9 mouse cellular contexts compared by ENCODE assay signal in the genomic region with DNA sequence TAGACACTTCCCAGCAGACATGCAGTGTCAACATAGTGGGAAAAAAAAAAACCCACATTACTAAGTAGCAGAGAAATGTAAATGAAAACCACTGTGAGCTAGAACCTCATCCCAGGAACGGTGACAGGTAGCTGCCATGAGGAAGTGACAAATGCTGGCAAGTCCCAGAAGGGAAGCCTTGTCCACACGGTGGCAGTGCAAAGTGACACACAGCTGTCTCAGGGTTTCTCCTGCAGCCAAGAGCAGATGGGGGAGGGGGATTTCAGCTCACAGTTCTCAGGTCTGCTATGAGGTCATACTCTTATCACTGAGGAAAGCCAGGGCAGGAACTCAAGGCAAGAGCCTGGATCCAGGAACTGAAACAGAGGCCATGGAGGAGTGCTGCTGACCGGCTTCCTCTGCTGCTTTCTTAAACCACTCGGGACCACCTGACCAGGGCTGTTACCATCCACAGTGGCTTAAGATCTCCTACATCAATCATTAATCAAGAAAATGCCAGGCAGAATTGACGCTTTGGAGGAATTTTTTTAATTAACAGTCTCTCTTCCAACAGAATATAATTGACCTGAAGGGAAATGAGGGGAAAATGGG.
DNase-seq lines count a peak whose midpoint lies in the region; ATAC-seq and TF ChIP-seq lines count a peak whose summit lies in the region.
"Had no signal": no experiment of that assay in that cellular context is flagged by ENCODE, and none has a peak within 500 bp of the region (broad histone marks: within the 10 kb centered on the region; RNA-seq: fewer than 3 reads in every experiment).

No protein-coding gene starts in this region.

- DNase-seq in left cerebral cortex, postnatal 4 days = peak; percentile 44
- DNase-seq in left cerebral cortex, adult 9 months (ENCODE audit: low spot score in 2 of 2) = no peak
- DNase-seq in cerebellum, adult 2 months = peak; percentile 57 to 70
- DNase-seq in kidney, postnatal 4 days = peak; percentile 32 to 49
- peak; percentile 66 for DNase-seq in midbrain, postnatal 0 days (ENCODE audit: low spot score)
- DNase-seq in spleen, adult 12 weeks (ENCODE audit: low spot score) = no peak
- no peak for DNase-seq in layer of hippocampus, adult 9-10 months (ENCODE audit: low spot score)

- peak; percentile 42 for ATAC-seq in heart, embryonic 11.5 days (replicated peaks; ENCODE audit: insufficient number of reproducible peaks, low FRiP score, low TSS enrichment)
- ATAC-seq in midbrain, postnatal 0 days (ENCODE audit: low FRiP score) = peak; percentile 63

- peak; percentile 66 for TF ChIP-seq CTCF in cerebellum, adult 2 months (IDR thresholded peaks at IDR 0.05; ENCODE audit: borderline replicate concordance, insufficient read depth, low read depth, low read length)
- TF ChIP-seq CTCF in midbrain, postnatal 0 days (IDR thresholded peaks at IDR 0.05) = peak; percentile 71

- H3K9ac ChIP-seq in heart, embryonic 11.5 days (ENCODE audit: low read depth, low read length) = no peak overlapping the region
- no peak overlapping the region for H3K9ac ChIP-seq in midbrain, postnatal 0 days (replicated peaks; ENCODE audit: low read length, poor library complexity, severe bottlenecking)

- WGBS in cerebellum, adult 2 months = 48% methylated on average over 5 of the region's 5 CpGs
- 37% methylated on average over 5 of the region's 5 CpGs for WGBS in heart, embryonic 11.5 days (ENCODE audit: insufficient replicate concordance)
- 38% methylated on average over 5 of the region's 5 CpGs for WGBS in midbrain, postnatal 0 days

- H3K9me3 ChIP-seq in heart, embryonic 11.5 days (replicated peaks; ENCODE audit: control insufficient read depth, low read length) = no peaks in the 10 kb centered on the region
- no peaks in the 10 kb centered on the region for H3K9me3 ChIP-seq in midbrain, postnatal 0 days (ENCODE audit: low read length)

- H3K4me2 ChIP-seq in heart, embryonic 11.5 days = no peak overlapping the region
- H3K4me2 ChIP-seq in midbrain, postnatal 0 days (ENCODE audit: low read depth, low read length, poor library complexity, severe bottlenecking) = no peak overlapping the region

- no peaks in the 10 kb centered on the region for H3K27me3 ChIP-seq in cerebellum, adult 2 months (ENCODE audit: control insufficient read depth, insufficient read depth, low read length)
- no peaks in the 10 kb centered on the region for H3K27me3 ChIP-seq in heart, embryonic 11.5 days (ENCODE audit: control insufficient read depth, insufficient read depth, low read length)
- H3K27me3 ChIP-seq in midbrain, postnatal 0 days (ENCODE audit: insufficient read depth, low read length) = no peaks in the 10 kb centered on the region

- no peaks in the 10 kb centered on the region for H3K36me3 ChIP-seq in heart, embryonic 11.5 days (ENCODE audit: control insufficient read depth, insufficient read depth, low read length)
- no peaks in the 10 kb centered on the region for H3K36me3 ChIP-seq in midbrain, postnatal 0 days (ENCODE audit: insufficient read depth, low read length)

- H3K27ac ChIP-seq in cerebellum, adult 2 months (ENCODE audit: insufficient read depth, low read length) = no peak overlapping the region; the same call in 1 of the 2 replicates
- H3K27ac ChIP-seq in heart, embryonic 11.5 days (ENCODE audit: low read depth, low read length) = no peak overlapping the region
- no peak overlapping the region for H3K27ac ChIP-seq in midbrain, postnatal 0 days (ENCODE audit: low read depth, low read length)

- intact Hi-C loops in left cerebral cortex, postnatal 4 days (cut with DNase I) = no loop called here

- peaks cover 5% of the 10 kb centered on the region for H3K4me1 ChIP-seq in cerebellum, adult 2 months (ENCODE audit: control insufficient read depth, insufficient read depth, low read length)
- H3K4me1 ChIP-seq in heart, embryonic 11.5 days (ENCODE audit: control insufficient read depth, insufficient read depth, low read length) = peaks cover 5% of the 10 kb centered on the region
- no peaks in the 10 kb centered on the region for H3K4me1 ChIP-seq in midbrain, postnatal 0 days (ENCODE audit: insufficient read depth, low read length)

- no peak for TF ChIP-seq POLR2A in cerebellum, adult 2 months (IDR thresholded peaks at IDR 0.05; ENCODE audit: borderline replicate concordance, insufficient read depth, low read length)

- H3K4me3 ChIP-seq in cerebellum, adult 2 months (replicated peaks; ENCODE audit: insufficient read depth, low read depth, low read length) = no peak overlapping the region
- H3K4me3 ChIP-seq in heart, embryonic 11.5 days (ENCODE audit: low read depth, low read length) = no peak overlapping the region
- H3K4me3 ChIP-seq in midbrain, postnatal 0 days (ENCODE audit: low read depth, low read length) = no peak overlapping the region
- H3K4me3 ChIP-seq: erythroblast, embryonic 14.5 days had no signal

Comparison
In these comparisons a context has a peak if more than half of its experiments do, and no peak if none do; other contexts are left out.
1. DNase-seq: peak in left cerebral cortex, postnatal 4 days (single experiment), cerebellum, adult 2 months (2 of 2), kidney, postnatal 4 days (2 of 2) and midbrain, postnatal 0 days (single experiment); none in left cerebral cortex, adult 9 months (0 of 2), spleen, adult 12 weeks (single experiment) and layer of hippocampus, adult 9-10 months (single experiment).